Mouse (Mus musculus): ENCODE measurements around the gene Ppef2. TPM values are rescaled to one million over a fixed set of nuclear protein-coding genes. Genes with fewer than 3 reads are reported as not detected.

The Ppef2 gene
- polyA plus RNA-seq, 1 experiment from 2014 or later: 0.31 TPM

- Histone ChIP-seq H3K4me2 (replicated peaks; ENCODE audit: low read depth, low read length) (no peak overlapping the region), H3K9me3 (ENCODE audit: control insufficient read depth, low read length) (no peaks in the 10 kb centered on the region), H3K4me1 (ENCODE audit: control insufficient read depth, insufficient read depth, low read length) (no peaks in the 10 kb centered on the region), H3K27ac (ENCODE audit: low read depth, low read length) (no peak overlapping the region), H3K27me3 (ENCODE audit: control insufficient read depth, insufficient read depth, low read length) (no peaks in the 10 kb centered on the region), H3K9ac (ENCODE audit: low read depth, low read length) (no peak overlapping the region), H3K36me3 (ENCODE audit: control insufficient read depth, insufficient read depth, low read length) (no peaks in the 10 kb centered on the region), H3K4me3 (ENCODE audit: low read length) (no peak overlapping the region)
- WGBS: 90% methylated on average over 9 of the region's 9 CpGs
- no peak for ATAC-seq (ENCODE audit: low FRiP score, low TSS enrichment)
Observed at GRCm38 (mm10) chr5:92245483-92245882, 10.6 kb downstream of the Ppef2 start.

DNA sequence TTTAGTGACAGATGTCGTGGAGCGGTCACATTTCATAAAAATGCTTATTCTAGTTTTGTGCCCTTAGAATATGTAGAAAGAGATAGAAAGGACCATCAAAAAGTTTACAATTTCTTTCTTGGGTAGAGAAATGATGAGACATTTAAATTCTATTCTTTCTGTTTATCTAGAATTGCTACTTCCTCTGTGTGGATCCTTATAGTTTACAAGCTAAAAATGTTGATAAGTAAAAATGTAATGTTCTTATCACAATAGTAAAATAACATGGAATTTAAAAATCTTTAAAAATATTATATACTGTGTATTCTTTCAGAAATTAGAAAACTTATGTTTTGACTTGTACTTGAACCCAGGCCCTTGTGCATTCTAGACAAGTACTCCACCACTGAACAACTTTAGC, 11.2 kb downstream of the Ppef2 start:
- WGBS: 97% methylated on average over 2 of the region's 2 CpGs
- H3K27ac ChIP-seq (ENCODE audit: low read depth, low read length): no peak overlapping the region

GRCm38 (mm10) chr5:92240769-92241168, 15.3 kb downstream of the Ppef2 start:
- Histone ChIP-seq H3K27me3 (ENCODE audit: control insufficient read depth, insufficient read depth, low read length) (no peaks in the 10 kb centered on the region), H3K9me3 (ENCODE audit: control insufficient read depth, low read length) (no peaks in the 10 kb centered on the region), H3K9ac (ENCODE audit: low read depth, low read length) (no peak overlapping the region), H3K4me1 (ENCODE audit: control insufficient read depth, insufficient read depth, low read length) (no peaks in the 10 kb centered on the region), H3K27ac (ENCODE audit: low read depth, low read length) (no peak overlapping the region), H3K36me3 (ENCODE audit: control insufficient read depth, insufficient read depth, low read length) (no peaks in the 10 kb centered on the region), H3K4me3 (ENCODE audit: low read length) (no peak overlapping the region), H3K4me2 (replicated peaks; ENCODE audit: low read depth, low read length) (no peak overlapping the region)
- no peak for ATAC-seq (ENCODE audit: low FRiP score, low TSS enrichment)
- 92% methylated on average over 12 of the region's 12 CpGs for WGBS

More for the DNA sequence above, 11.2 kb downstream of the Ppef2 start:
- no peak overlapping the region for H3K4me3 ChIP-seq (ENCODE audit: low read length)
- H3K4me1 ChIP-seq (ENCODE audit: control insufficient read depth, insufficient read depth, low read length): no peaks in the 10 kb centered on the region
- no peaks in the 10 kb centered on the region for H3K27me3 ChIP-seq (ENCODE audit: control insufficient read depth, insufficient read depth, low read length)
- no peak overlapping the region for H3K9ac ChIP-seq (ENCODE audit: low read depth, low read length)
- no peak overlapping the region for H3K4me2 ChIP-seq (replicated peaks; ENCODE audit: low read depth, low read length)
- no peaks in the 10 kb centered on the region for H3K9me3 ChIP-seq (ENCODE audit: control insufficient read depth, low read length)
- no peaks in the 10 kb centered on the region for H3K36me3 ChIP-seq (ENCODE audit: control insufficient read depth, insufficient read depth, low read length)
- no peak for ATAC-seq (ENCODE audit: low FRiP score, low TSS enrichment)

GRCm38 (mm10) chr5:92239333-92240232, 16.5 kb downstream of the Ppef2 start:
- Histone ChIP-seq H3K9me3 (ENCODE audit: control insufficient read depth, low read length) (no peaks in the 10 kb centered on the region), H3K9ac (ENCODE audit: low read depth, low read length) (no peak overlapping the region), H3K4me3 (ENCODE audit: low read length) (no peak overlapping the region), H3K27ac (ENCODE audit: low read depth, low read length) (no peak overlapping the region), H3K4me2 (replicated peaks; ENCODE audit: low read depth, low read length) (no peak overlapping the region), H3K36me3 (ENCODE audit: control insufficient read depth, insufficient read depth, low read length) (no peaks in the 10 kb centered on the region), H3K4me1 (ENCODE audit: control insufficient read depth, insufficient read depth, low read length) (0 out of 2 replicates have a peak, but pooled peaks cover 7% of the 10 kb centered on the region), H3K27me3 (ENCODE audit: control insufficient read depth, insufficient read depth, low read length) (no peaks in the 10 kb centered on the region)
- 47% methylated on average over 29 of the region's 29 CpGs for WGBS
- ATAC-seq (ENCODE audit: low FRiP score, low TSS enrichment): peak; percentile 68

DNA sequence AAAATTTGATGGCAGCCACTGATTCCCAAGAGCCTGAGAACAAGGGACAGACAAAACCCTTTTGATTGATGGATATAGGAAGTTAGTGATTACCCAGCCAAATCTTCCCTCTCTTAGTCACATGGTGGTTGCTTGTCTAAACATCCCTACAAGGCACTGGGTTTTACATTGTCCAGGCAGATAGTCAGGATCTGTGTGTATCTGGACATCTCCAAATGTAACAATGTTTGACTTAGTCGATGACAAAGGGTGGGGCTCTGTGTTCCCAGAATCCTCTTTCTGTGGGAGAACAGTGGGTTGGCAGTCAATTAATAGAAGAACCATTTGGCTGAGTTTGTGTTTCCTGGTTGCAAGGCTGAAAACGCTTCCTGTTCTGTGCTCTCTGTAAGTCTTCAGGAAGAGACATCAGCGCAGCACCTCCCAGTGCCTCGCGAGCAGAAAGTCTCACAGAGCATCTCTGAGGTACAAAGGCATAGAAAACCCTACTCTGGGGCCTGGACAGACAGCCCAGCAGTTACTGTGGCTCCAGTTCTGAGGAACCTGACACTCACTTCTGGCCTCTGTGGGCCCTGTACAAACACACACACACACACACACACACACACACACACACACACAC, 21.0 kb downstream of the Ppef2 start:
- Histone ChIP-seq H3K9ac (ENCODE audit: low read depth, low read length) (no peak overlapping the region), H3K4me3 (ENCODE audit: low read length) (no peak overlapping the region), H3K27me3 (ENCODE audit: control insufficient read depth, insufficient read depth, low read length) (no peaks in the 10 kb centered on the region), H3K9me3 (ENCODE audit: control insufficient read depth, low read length) (no peaks in the 10 kb centered on the region), H3K4me2 (replicated peaks; ENCODE audit: low read depth, low read length) (no peak overlapping the region), H3K27ac (ENCODE audit: low read depth, low read length) (no peak overlapping the region), H3K4me1 (ENCODE audit: control insufficient read depth, insufficient read depth, low read length) (0 out of 2 replicates have a peak, but pooled peaks cover 7% of the 10 kb centered on the region), H3K36me3 (ENCODE audit: control insufficient read depth, insufficient read depth, low read length) (no peaks in the 10 kb centered on the region)
- 0 out of 2 replicates have a peak, but pooled peaks have one; percentile 40 for ATAC-seq (ENCODE audit: low FRiP score, low TSS enrichment)
- 52% methylated on average over 5 of the region's 5 CpGs for whole genome bisulfite sequencing

- no peaks in the 10 kb centered on the region for H3K27me3 ChIP-seq (ENCODE audit: control insufficient read depth, insufficient read depth, low read length)
- 0 out of 2 replicates have a peak, but pooled peaks cover 7% of the 10 kb centered on the region for H3K4me1 ChIP-seq (ENCODE audit: control insufficient read depth, insufficient read depth, low read length)
- no peak overlapping the region for H3K4me3 ChIP-seq (ENCODE audit: low read length)
- H3K9ac ChIP-seq (ENCODE audit: low read depth, low read length): no peak overlapping the region
- no peak for ATAC-seq (ENCODE audit: low FRiP score, low TSS enrichment)
- H3K27ac ChIP-seq (ENCODE audit: low read depth, low read length): no peak overlapping the region
- no peak overlapping the region for H3K4me2 ChIP-seq (replicated peaks; ENCODE audit: low read depth, low read length)
- H3K36me3 ChIP-seq (ENCODE audit: control insufficient read depth, insufficient read depth, low read length): no peaks in the 10 kb centered on the region
- no peaks in the 10 kb centered on the region for H3K9me3 ChIP-seq (ENCODE audit: control insufficient read depth, low read length)
- WGBS: 98% methylated on average over 4 of the region's 4 CpGs
Observed at GRCm38 (mm10) chr5:92233366-92233765, 22.7 kb downstream of the Ppef2 start.

- no peak for ATAC-seq (ENCODE audit: low FRiP score, low TSS enrichment)
- Histone ChIP-seq H3K4me3 (ENCODE audit: low read length) (no peak overlapping the region), H3K9me3 (ENCODE audit: control insufficient read depth, low read length) (no peaks in the 10 kb centered on the region), H3K4me1 (ENCODE audit: control insufficient read depth, insufficient read depth, low read length) (0 out of 2 replicates have a peak, but pooled peaks cover 7% of the 10 kb centered on the region), H3K36me3 (ENCODE audit: control insufficient read depth, insufficient read depth, low read length) (no peaks in the 10 kb centered on the region), H3K27ac (ENCODE audit: low read depth, low read length) (no peak overlapping the region), H3K27me3 (ENCODE audit: control insufficient read depth, insufficient read depth, low read length) (no peaks in the 10 kb centered on the region), H3K4me2 (replicated peaks; ENCODE audit: low read depth, low read length) (no peak overlapping the region), H3K9ac (ENCODE audit: low read depth, low read length) (no peak overlapping the region)
- whole genome bisulfite sequencing: 87% methylated on average over 10 of the region's 10 CpGs
Observed at GRCm38 (mm10) chr5:92231836-92232235, 24.2 kb downstream of the Ppef2 start.

DNA sequence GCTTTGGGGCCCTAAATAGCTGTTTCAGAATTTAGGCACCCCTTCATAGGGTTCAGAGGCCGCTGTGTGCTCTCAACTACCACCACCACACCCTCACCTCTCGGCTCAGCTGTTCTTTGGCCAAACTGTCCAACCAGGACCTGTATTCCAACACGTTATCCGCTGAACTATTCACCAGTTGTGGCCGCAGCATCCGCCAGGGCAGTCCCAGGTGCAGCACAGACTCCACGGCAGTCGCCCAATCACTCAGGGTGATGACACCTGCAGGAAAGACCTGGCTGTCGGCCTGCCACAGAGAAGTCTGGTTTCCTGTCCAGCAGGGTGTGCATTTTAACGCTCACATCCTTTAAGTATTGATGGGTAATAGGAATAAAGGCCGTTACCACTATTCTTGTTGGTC, 25.8 kb downstream of the Ppef2 start:
- no peak overlapping the region for H3K9ac ChIP-seq (ENCODE audit: low read depth, low read length)
- H3K4me1 ChIP-seq (ENCODE audit: control insufficient read depth, insufficient read depth, low read length): 0 out of 2 replicates have a peak, but pooled peaks cover 5% of the 10 kb centered on the region
- no peak overlapping the region for H3K4me3 ChIP-seq (ENCODE audit: low read length)
- H3K9me3 ChIP-seq (ENCODE audit: control insufficient read depth, low read length): no peaks in the 10 kb centered on the region
- 84% methylated on average over 11 of the region's 11 CpGs for WGBS
- H3K36me3 ChIP-seq (ENCODE audit: control insufficient read depth, insufficient read depth, low read length): no peaks in the 10 kb centered on the region
- H3K27me3 ChIP-seq (ENCODE audit: control insufficient read depth, insufficient read depth, low read length): no peaks in the 10 kb centered on the region
- no peak for ATAC-seq (ENCODE audit: low FRiP score, low TSS enrichment)
- H3K4me2 ChIP-seq (replicated peaks; ENCODE audit: low read depth, low read length): no peak overlapping the region
- H3K27ac ChIP-seq (ENCODE audit: low read depth, low read length): no peak overlapping the region

DNA sequence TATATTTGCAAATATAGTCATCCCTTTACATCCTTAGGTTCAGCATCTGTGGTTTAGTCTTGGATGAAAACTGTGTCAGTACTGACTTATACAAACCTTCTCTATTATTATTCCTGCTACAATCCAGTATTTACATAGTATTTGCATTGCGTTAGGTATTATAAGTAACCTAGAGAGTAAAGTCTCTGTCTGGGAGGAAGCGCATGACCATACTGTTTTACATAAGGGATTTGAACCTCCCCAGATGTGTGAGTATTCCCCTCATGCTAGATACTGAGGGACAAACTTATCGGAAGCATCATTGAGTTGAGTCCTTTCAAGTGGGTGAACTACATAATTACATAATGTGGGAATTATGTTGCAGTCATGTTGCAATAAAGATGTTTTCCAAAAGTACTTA, 26.6 kb downstream of the Ppef2 start:
- no peak for ATAC-seq (ENCODE audit: low FRiP score, low TSS enrichment)
- Histone ChIP-seq H3K27ac (ENCODE audit: low read depth, low read length) (no peak overlapping the region), H3K9ac (ENCODE audit: low read depth, low read length) (no peak overlapping the region), H3K36me3 (ENCODE audit: control insufficient read depth, insufficient read depth, low read length) (no peaks in the 10 kb centered on the region), H3K4me2 (replicated peaks; ENCODE audit: low read depth, low read length) (no peak overlapping the region), H3K4me3 (ENCODE audit: low read length) (no peak overlapping the region), H3K9me3 (ENCODE audit: control insufficient read depth, low read length) (no peaks in the 10 kb centered on the region), H3K27me3 (ENCODE audit: control insufficient read depth, insufficient read depth, low read length) (no peaks in the 10 kb centered on the region), H3K4me1 (ENCODE audit: control insufficient read depth, insufficient read depth, low read length) (no peaks in the 10 kb centered on the region)
- WGBS: 98% methylated on average over 3 of the region's 3 CpGs

Data from kidney, embryonic 14.5 days (tissue).